Mouse (Mus musculus) inflammation-experienced regulatory T-cells (primary cell): ENCODE results near the gene Fcrls. TPM values are rescaled to one million over a fixed set of nuclear protein-coding genes. Genes with fewer than 3 reads are reported as not detected.

Experiments used
- polyA plus RNA-seq, 2 experiments: library from polyadenylated mRNA; unstranded; fragments of 100-300 nt; shearing (Covaris generic); gene quantifications; one replicate each; pipeline ENCODE4 v1.2.1; 2017

The Fcrls gene
- polyA plus RNA-seq: 1 to 10 TPM in 1 of 2 experiments, under 1 TPM in 1; 0.23 to 2.4 TPM

DNA sequence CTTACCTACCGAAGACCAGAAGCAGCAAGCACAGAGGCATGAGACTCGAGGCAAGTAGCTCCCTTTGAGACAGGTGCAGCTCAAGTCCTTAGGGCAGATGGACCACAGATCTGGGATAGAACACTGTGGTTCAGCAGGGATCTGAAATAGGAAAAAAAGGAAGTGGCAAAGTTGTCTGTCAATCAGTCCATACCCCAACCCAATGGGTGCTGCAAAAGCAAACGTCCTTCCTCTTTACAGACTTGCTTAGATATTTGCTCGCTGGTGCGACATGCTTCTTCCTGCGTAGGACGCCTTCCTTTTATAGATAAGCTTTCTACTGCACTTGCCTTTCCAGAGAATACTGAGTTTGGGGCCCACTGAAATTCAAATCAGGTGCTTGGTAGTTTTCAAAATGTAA is at the start of gene Fcrls:
Gene Fcrls, minus strand, starts transcription at position 303 of the 400 bp plus-strand sequence.

Other genes starting within 250 kb of the Fcrls start
- gene Kirrel, start 89.0 kb downstream of the Fcrls start, polyA plus RNA-seq: 1 to 10 TPM in 1 of 2 experiments, under 1 TPM in 1; 0.12 to 1.2 TPM
- gene Cd5l, start 94.1 kb upstream of the Fcrls start, polyA plus RNA-seq: 1 to 10 TPM in 1 of 2 experiments, not detected in 1; 6.0 TPM
- gene Fcrl1, start 112.6 kb upstream of the Fcrls start, polyA plus RNA-seq: 10 to 100 TPM in 1 of 2 experiments, 1 to 10 TPM in 1; 6.6 to 16.3 TPM
- under 1 TPM; 0.49 to 0.98 TPM for gene Fcrl5, start 172.0 kb upstream of the Fcrls start, polyA plus RNA-seq